Mouse (Mus musculus): ENCODE results near the gene Asic2.

Asic2 gene

DNA sequence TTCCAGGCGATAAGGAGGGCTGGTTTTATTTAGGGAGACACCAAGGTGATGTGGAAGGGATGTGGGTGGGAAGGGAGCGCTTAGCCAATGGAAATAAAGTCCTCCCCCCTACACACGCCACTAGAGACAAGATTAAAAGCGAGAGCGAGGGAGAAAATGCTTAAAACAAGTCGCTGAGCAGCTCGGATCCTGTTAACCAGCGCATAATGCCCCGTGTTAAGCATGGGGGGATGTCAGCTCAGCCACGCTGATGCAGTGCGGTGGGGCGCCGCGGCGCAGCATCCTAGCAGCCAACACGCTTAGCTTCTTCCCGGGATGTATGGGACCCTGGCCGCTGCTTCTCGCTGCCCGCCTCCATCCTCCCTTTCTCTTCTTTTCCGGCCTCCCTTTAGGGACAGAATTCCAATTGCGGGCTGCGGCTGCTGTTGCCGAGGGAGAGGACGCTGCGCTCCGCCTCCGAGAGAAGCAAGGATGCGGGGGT, at the start of gene Asic2:
Gene Asic2 (minus strand): TSS at position 57 of the 481 bp plus-strand sequence.
- TF ChIP-seq GATA4 (IDR thresholded peaks at IDR 0.05; ENCODE audit: insufficient replicate concordance, low read length), result no peak

DNA sequence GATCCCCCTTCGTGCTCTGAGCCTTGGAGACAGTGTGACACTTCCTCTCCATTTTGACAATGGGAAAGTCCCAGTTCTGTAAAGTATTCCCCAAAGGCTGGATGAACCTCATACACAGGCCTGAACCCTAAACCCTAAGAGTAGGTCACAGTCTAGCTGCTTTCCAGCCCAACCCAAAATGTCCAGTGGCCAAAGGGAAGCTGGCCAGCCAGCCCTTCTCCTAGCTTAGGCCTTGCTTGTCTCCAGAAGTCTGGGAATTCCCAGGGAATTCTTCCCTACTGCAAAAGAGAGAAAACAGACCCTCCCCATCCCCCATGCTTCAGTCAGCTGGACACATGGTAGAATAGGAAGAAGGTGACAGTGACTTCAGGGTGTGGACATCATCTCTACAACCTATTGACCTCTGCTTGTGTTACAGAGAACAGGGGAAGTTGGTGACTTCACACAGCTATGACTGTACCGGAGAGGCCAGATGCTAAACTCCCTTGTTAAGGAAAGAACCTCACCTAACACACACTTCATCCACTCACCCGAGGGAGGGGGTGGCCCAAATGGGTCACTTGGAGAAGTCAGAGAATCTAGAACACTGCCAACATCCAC, 48.0 kb upstream of the Asic2 start:
- no peak for TF ChIP-seq GATA4 (IDR thresholded peaks at IDR 0.05; ENCODE audit: insufficient replicate concordance, low read length)

DNA sequence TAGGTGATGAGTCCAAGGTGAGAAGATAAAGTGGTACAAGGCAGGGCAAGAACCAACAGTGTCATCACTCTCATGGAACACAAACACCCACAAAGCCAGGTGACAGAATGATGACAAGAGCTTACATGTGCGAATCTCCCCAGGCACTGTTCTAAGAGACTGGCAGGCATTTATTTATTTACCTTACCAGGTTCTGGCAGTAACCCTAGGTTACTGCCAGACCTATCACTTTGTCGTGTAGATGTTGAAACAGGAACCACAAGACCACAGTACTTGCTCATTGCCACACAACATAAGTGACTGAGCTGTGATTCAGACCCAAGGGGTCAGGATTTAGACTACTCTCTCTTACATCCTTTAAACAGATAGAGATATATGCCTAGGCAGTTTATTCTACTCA, 46.8 kb upstream of the Asic2 start:
- no peak for TF ChIP-seq GATA4 (IDR thresholded peaks at IDR 0.05; ENCODE audit: insufficient replicate concordance, low read length)

DNA sequence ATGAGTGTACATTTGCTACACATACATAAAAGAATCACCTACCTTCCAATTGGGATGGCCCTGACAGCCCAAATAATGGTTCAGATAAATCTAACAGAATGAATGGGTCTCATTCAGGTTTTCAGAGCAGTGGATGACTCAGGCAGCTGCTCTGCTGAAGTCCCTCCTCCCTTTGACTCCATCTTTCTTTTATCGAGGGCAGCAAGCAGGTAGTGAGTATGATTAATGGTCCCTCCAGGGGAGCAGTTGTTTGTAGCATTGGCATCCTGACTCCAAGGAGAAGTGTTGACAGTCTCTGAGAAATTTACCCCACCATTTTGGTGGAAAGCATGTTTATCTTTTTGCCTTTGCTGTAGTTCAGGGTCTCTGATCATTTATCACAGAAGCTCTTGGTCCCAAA, 45.5 kb upstream of the Asic2 start:
- no peak for TF ChIP-seq GATA4 (IDR thresholded peaks at IDR 0.05; ENCODE audit: insufficient replicate concordance, low read length)

DNA sequence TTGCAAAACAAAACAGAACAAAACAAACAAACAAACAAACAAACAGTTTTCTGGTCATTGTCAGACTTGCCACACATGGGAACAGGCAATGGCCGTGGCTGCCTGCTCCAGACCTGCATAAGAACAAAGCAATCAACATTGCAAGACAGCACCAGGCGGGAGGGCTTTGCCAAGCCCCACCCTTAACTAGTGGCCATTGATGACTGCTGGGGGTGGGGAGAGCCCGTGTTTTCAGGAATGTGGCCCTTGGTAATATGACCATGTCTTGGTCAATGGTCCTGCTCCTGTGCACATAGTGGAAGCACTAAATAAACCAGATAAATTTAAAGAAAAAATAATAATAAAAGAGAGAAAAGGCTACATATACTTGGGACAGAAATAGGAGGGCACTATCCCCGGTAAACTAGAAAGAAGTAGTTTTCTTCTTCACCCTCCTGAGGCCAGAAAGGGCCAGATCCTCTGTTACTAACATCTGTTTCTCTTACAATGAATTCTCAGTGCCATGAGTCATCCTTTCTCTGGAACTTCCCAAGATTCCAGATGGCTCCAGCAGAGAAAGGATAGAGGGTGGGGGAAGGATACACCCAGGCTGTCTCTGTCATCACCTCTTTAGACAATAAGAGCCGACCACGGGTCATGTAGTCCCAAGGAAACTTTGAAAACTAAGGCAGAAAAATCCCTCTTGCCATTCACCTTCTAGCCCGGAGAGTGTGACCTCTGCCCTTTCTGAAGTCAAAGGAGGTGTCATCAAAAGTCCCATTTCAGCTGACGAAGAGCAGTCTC, 43.3 kb upstream of the Asic2 start:
- TF ChIP-seq GATA4 (IDR thresholded peaks at IDR 0.05; ENCODE audit: insufficient replicate concordance, low read length), result no peak

DNA sequence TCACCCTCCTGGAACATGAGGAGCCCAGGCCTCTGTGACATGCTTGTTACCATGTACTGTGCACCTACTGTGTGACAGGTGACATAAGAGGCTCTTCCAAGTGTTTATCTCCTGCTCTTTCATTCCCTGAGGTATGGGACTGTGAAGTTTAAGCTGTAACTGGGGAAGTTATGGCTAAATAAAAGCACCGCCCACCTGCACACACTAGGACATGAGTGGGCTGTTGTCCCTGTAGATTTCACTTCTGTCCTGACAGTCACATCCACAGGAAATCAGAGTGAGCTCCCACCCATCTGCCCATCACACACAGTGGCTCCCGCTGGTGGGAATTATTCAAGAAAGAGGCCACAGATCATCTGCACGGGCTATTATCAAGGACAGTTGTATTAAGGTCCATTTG, 41.9 kb upstream of the Asic2 start:
- TF ChIP-seq GATA4 (IDR thresholded peaks at IDR 0.05; ENCODE audit: insufficient replicate concordance, low read length), result no peak

DNA sequence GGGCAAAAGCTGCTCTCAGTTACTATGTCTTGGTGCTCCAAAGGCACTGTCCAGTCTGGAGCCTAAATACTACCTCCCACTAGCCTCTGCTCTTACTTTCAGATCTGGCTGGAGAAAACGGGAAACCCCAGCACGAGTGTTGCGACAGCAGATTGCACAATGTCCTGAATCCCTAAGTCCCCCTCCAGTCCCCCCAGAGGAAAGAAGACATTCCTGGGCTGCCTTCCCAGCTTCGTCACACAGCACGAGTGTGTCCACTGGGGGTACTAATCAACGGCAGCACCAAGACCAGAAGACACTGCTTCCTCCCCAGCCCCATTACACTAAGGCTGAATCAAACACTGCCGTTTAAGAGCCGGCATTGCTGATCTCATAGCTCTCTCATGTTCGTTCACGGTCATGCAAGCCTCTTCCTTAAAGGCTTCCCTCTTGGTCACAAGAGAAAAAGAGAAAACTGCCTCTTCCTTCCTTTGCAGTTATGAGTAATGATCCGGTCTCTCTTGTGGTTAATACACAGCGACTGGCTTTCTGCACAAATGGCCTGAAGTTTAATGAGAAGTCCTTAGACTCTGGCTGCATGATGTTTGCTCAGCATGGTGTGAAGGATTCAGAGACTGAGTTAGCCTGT, 38.7 kb upstream of the Asic2 start:
- TF ChIP-seq GATA4 (IDR thresholded peaks at IDR 0.05; ENCODE audit: insufficient replicate concordance, low read length), result no peak

DNA sequence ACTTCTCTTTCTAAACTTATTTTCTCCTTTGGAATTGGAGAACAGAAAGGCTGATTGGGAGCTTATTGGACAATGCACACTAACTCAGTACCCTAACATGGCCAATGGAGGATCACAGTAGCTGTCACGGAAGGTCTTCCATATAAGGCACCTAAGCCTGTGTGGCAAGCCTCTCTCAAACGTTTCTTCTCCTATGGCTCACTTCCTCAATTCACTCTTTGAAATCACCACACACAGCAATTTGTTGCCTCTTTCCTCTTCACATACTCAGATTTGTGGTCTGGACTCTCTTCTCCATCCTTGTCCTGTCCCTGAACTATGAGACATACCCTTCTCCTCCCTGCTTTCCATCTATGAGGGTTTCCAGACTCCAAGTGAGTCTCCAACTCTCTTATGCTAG, 36.6 kb upstream of the Asic2 start:
- no peak for TF ChIP-seq GATA4 (IDR thresholded peaks at IDR 0.05; ENCODE audit: insufficient replicate concordance, low read length)

DNA sequence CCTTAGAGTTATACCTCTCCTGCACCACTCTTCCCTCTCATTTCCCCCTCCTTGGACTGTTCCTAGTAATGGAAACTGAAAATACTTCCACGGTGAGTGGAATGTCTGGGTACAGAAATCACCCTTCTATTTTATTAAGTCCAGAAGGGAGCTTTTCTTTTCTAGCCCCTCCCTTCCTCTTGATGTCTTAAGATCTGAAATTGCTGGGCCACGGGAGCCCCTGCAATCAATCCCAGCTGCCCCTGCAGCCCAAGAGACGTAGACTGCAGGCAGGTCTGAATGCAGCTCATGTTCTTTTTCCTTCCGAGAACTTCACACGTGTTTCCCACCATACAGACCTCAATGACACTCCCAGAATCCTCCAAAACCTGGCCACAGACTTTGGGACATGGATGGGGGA, 32.3 kb upstream of the Asic2 start:
- TF ChIP-seq GATA4 (IDR thresholded peaks at IDR 0.05; ENCODE audit: insufficient replicate concordance, low read length), result no peak

DNA sequence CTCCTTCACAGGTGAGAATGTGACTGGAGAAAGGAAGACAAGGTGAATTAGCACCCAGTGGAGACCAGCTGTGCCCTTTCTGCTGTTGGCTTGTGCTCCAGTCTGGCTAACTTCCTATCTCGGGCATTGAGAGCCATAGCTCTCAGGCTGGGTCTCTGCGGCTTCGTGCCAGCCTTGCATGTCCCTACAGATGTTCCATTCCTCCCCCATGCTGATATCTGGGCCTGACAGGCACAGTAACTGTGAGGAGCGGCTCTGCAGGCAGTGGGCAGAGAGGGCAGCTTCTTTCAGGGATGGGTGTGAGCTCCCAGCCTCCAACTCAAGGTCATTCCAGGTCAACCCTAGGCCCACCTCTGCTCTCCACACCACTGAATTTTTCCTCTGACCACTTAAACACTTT, 31.2 kb upstream of the Asic2 start:
- no peak for TF ChIP-seq GATA4 (IDR thresholded peaks at IDR 0.05; ENCODE audit: insufficient replicate concordance, low read length)

DNA sequence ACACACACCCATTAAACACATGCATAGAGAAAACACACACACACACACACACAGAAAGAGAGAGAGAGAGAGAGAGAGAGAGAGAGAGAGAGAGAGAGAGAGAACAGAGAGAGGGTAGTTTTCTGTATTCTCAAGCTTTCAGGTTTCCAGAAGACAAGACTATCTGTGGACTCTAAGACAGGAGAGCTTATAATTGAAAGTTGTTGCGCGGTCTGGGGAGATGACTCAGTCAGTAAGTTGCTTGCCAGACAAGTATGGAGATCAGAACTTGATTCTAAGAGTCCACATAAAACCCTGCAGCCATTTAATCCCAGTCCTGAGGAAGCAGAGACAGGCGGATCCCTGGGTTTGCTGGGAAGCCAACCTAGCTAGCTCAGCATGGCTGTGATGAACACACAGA, 30.4 kb upstream of the Asic2 start:
- TF ChIP-seq GATA4 (IDR thresholded peaks at IDR 0.05; ENCODE audit: insufficient replicate concordance, low read length), result no peak

DNA sequence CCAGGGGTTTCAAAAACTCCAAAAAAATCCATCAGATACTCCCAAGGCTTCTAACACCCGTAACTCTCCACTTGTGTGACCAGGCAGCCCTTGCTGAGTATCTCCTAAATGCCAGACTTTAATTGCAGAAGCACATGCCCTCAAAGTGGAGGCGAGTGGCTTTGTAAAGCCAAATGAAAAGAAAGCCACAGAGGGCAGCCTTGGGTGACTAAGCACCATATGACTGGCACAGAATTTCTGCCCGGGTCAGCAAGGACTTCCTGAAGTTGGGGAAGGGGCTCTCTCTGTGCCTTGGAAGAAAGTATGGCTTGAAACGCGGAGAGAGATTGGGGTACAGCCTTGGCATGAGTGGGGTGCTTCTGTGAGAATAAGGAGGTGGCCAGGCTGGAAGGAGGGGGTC, 28.8 kb upstream of the Asic2 start:
- no peak for TF ChIP-seq GATA4 (IDR thresholded peaks at IDR 0.05; ENCODE audit: insufficient replicate concordance, low read length)

DNA sequence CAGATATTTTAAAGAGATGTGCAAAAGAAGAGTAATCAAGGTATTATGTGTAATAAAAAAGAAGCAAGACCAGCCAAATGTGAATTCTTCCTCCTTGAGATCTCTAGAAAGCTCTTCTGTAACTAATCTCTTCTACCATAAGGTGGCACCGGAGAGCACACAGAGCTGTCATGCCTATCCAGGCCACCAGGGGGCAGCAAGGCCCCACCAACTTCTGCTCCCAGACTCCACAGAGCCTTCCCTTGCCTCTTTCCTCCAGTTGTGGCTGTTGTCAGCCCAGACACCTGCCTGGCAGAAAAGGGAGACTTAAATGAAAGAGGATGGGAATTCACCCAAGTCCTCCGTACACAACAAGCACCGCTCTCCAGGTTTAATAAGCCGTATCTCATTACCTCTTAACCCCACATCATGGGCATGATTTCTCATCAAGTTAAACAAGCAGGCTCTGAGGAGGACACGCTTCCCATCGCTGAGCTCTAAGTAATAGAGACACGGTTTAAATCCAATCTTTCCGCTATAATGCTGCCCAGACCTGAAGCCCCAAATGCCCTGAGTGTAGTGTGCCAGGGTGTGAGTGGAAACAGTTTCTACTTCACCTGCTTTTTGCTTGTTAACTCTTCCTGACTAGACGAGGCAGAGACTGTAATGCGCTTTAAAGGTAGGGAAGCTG, 28.1 kb upstream of the Asic2 start:
- no peak for TF ChIP-seq GATA4 (IDR thresholded peaks at IDR 0.05; ENCODE audit: insufficient replicate concordance, low read length)

DNA sequence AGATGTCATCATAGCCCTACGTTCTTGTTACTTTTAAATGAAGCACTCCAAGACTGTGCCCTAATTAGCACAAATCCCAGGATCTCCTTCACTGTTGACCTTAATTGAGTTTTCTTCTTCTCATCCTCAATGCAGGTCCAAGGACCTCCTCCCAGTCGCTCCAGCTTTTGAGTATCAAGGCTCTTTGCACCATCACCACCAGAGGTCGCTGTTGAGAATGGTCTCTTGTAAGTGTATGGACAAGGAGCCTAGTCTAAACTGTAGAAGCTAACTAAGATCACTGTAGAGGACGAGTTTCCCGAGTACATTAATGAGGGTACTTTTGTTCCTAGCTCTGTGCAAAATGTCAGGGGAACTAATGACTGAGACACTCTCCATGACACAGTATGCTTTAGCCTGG, 14.9 kb upstream of the Asic2 start:
- TF ChIP-seq GATA4 (IDR thresholded peaks at IDR 0.05; ENCODE audit: insufficient replicate concordance, low read length), result no peak

DNA sequence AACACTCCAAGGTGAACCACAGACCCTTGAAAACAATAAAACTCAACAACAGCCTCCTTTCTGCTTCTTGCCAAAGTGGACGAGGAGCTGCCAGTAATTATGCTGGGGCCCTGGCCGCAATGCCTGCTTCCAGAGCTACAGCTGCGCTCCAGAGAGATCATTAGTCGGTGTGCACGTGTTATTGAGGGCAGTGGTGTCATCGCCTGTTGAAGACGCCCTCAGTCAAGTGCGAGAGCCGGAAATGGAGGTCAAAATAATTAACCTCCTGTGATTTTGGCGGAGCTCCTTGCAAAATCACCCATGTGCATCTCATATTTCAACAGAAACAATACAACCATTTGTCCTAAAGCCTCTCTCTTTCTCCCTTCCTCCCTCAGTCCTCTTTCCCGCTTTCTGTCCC, 13.9 kb upstream of the Asic2 start:
- no peak for TF ChIP-seq GATA4 (IDR thresholded peaks at IDR 0.05; ENCODE audit: insufficient replicate concordance, low read length)

DNA sequence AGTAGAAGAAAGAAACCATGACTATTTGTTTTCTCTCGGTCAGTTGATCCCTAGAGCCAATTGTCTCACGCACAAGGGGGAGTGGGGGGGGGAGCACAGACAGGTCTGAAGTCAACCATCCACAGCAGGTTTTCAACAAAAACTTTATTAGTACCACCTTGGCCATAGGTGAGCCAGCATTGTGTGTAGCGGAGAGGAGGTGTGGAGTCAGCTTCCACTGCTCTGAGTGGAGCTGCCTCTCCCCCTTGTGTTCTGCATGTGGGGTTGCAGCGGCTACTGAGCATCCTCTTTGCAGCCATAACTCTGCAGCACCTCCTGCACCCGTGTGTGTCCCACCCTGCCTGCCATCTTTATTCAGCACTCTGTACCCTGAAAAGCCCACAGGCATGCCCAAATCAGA, 6.3 kb upstream of the Asic2 start:
- TF ChIP-seq GATA4 (IDR thresholded peaks at IDR 0.05; ENCODE audit: insufficient replicate concordance, low read length), result no peak
